Mouse (Mus musculus): ENCODE results near the gene Tor3a.

- TF ChIP-seq CTCF (IDR thresholded peaks at IDR 0.05; ENCODE audit: borderline replicate concordance, control insufficient read depth, extremely low read depth, insufficient read depth, low read length, poor library complexity) (no peak), POLR2A (IDR thresholded peaks at IDR 0.05; ENCODE audit: control insufficient read depth, extremely low read depth, insufficient read depth, low read length, poor library complexity) (no peak)
Observed at GRCm38 (mm10) chr1:156652189-156652822, 21.9 kb downstream of the Tor3a start.
